8 mouse cellular contexts compared by ENCODE assay signal in genomic region chr7:56049831-56050321, GRCm38 (mm10). TPM values are rescaled to one million over a fixed set of nuclear protein-coding genes. Genes with fewer than 3 reads are reported as not detected.
DNase-seq lines count a peak whose midpoint lies in the region; ATAC-seq and TF ChIP-seq lines count a peak whose summit lies in the region.

Gene Herc2 (plus strand): TSS chr7:56050196.

- ATAC-seq in embryonic facial prominence, embryonic 14.5 days (ENCODE audit: low read depth) = peak; percentile 100
- ATAC-seq in limb, embryonic 13.5 days (ENCODE audit: low FRiP score, low read depth) = peak; percentile 100
- ATAC-seq in midbrain, embryonic 16.5 days = peak; percentile 100

- no peak for TF ChIP-seq EP300 in heart, adult 2 months (IDR thresholded peaks at IDR 0.05; ENCODE audit: insufficient read depth, low read depth, low read length)

- peak within 1 kb of the TSS; percentile 89 for H3K4me3 ChIP-seq in embryonic facial prominence, embryonic 14.5 days (ENCODE audit: low read depth, low read length)
- peak within 1 kb of the TSS; percentile 77 for H3K4me3 ChIP-seq in heart, adult 2 months
- peak within 1 kb of the TSS; percentile 76 for H3K4me3 ChIP-seq in limb, embryonic 13.5 days
- peak within 1 kb of the TSS; percentile 82 for H3K4me3 ChIP-seq in midbrain, embryonic 16.5 days (ENCODE audit: low read depth, low read length)

- H3K4me2 ChIP-seq in embryonic facial prominence, embryonic 14.5 days (ENCODE audit: low read depth, low read length) = peak within 1 kb of the TSS; percentile 69
- H3K4me2 ChIP-seq in limb, embryonic 13.5 days (replicated peaks) = peak within 1 kb of the TSS; percentile 69
- peak within 1 kb of the TSS; percentile 78 for H3K4me2 ChIP-seq in midbrain, embryonic 16.5 days (ENCODE audit: low read length)

- WGBS in embryonic facial prominence, embryonic 14.5 days = under 1% methylated on average over 29 of the region's 47 CpGs
- under 1% methylated on average over 47 of the region's 47 CpGs for WGBS in heart, adult 2 months
- 0% methylated on average over 47 of the region's 47 CpGs for WGBS in limb, embryonic 13.5 days
- WGBS in midbrain, embryonic 16.5 days = under 1% methylated on average over 47 of the region's 47 CpGs

- 0 out of 2 replicates have a peak, but pooled peaks cover 3% of the 10 kb centered on the region for H3K36me3 ChIP-seq in embryonic facial prominence, embryonic 14.5 days (ENCODE audit: control insufficient read depth, insufficient read depth, low read length)
- peaks cover 10% of the 10 kb centered on the region for H3K36me3 ChIP-seq in heart, adult 2 months (ENCODE audit: control insufficient read depth, insufficient read depth, low read length)
- H3K36me3 ChIP-seq in limb, embryonic 13.5 days = peaks cover 3% of the 10 kb centered on the region; the same call in 1 of the 2 replicates
- no peaks in the 10 kb centered on the region for H3K36me3 ChIP-seq in midbrain, embryonic 16.5 days (ENCODE audit: control insufficient read depth, insufficient read depth, low read length)

- no peaks in the 10 kb centered on the region for H3K27me3 ChIP-seq in embryonic facial prominence, embryonic 14.5 days (replicated peaks; ENCODE audit: control insufficient read depth, insufficient read depth, low read length)
- no peaks in the 10 kb centered on the region for H3K27me3 ChIP-seq in heart, adult 2 months (ENCODE audit: control insufficient read depth, insufficient read depth, low read length)
- H3K27me3 ChIP-seq in limb, embryonic 13.5 days = no peaks in the 10 kb centered on the region
- no peaks in the 10 kb centered on the region for H3K27me3 ChIP-seq in midbrain, embryonic 16.5 days (ENCODE audit: control insufficient read depth, insufficient read depth, low read depth, low read length)

- peak; percentile 87 for TF ChIP-seq POLR2A in heart, adult 2 months (IDR thresholded peaks at IDR 0.05; ENCODE audit: insufficient read depth, low read depth, low read length)

- intact Hi-C loops in heart, adult 2 months (cut with DNase I) = loop anchor here (5.0 kb wide), 3 partner anchors 77 to 258 kb away; partner anchors contain the start of genes Cyfip1 and Tubgcp5

- TF ChIP-seq CTCF in heart, adult 2 months (IDR thresholded peaks at IDR 0.05) = peak; percentile 22; the same call in 1 of the 2 replicates

- H3K9me3 ChIP-seq in embryonic facial prominence, embryonic 14.5 days (ENCODE audit: control insufficient read depth, low read length) = no peaks in the 10 kb centered on the region
- no peaks in the 10 kb centered on the region for H3K9me3 ChIP-seq in limb, embryonic 13.5 days
- H3K9me3 ChIP-seq in midbrain, embryonic 16.5 days (replicated peaks; ENCODE audit: control insufficient read depth, low read length, poor library complexity, severe bottlenecking) = no peaks in the 10 kb centered on the region

- peak within 1 kb of the TSS; percentile 87 for H3K27ac ChIP-seq in embryonic facial prominence, embryonic 14.5 days (replicated peaks; ENCODE audit: low read depth, low read length)
- peak within 1 kb of the TSS; percentile 95 for H3K27ac ChIP-seq in heart, adult 2 months
- peak within 1 kb of the TSS; percentile 82 for H3K27ac ChIP-seq in limb, embryonic 13.5 days
- peak within 1 kb of the TSS; percentile 89 for H3K27ac ChIP-seq in midbrain, embryonic 16.5 days (ENCODE audit: low read length)

- DNase-seq in 3T3-L1 (ENCODE audit: low read depth, low spot score) = peak; percentile 99
- peak; percentile 94 to 95 for DNase-seq in adrenal gland, postnatal 4 days (ENCODE audit: low spot score in 2 of 2)
- peak; percentile 100 for DNase-seq in embryonic facial prominence, embryonic 14.5 days (ENCODE audit: low spot score)
- DNase-seq in heart, adult 2 months = peak; percentile 98 to 100
- peak; percentile 99 to 100 for DNase-seq in kidney, adult 8-10 months
- DNase-seq in spleen, postnatal 10 days (ENCODE audit: low spot score in 2 of 2) = peak; percentile 93 to 99

- H3K9ac ChIP-seq in embryonic facial prominence, embryonic 14.5 days (ENCODE audit: low read depth, low read length) = peak within 1 kb of the TSS; percentile 88
- peak within 1 kb of the TSS; percentile 72 for H3K9ac ChIP-seq in heart, adult 2 months (ENCODE audit: low read depth, low read length)
- H3K9ac ChIP-seq in limb, embryonic 13.5 days = peak within 1 kb of the TSS; percentile 87
- peak within 1 kb of the TSS; percentile 79 for H3K9ac ChIP-seq in midbrain, embryonic 16.5 days (ENCODE audit: low read depth, low read length)

- H3K4me1 ChIP-seq in embryonic facial prominence, embryonic 14.5 days (ENCODE audit: control insufficient read depth, insufficient read depth, low read length) = peaks cover 11% of the 10 kb centered on the region; the same call in 1 of the 2 replicates
- peaks cover 1% of the 10 kb centered on the region for H3K4me1 ChIP-seq in heart, adult 2 months (ENCODE audit: control insufficient read depth, insufficient read depth, low read length)
- peaks cover 16% of the 10 kb centered on the region for H3K4me1 ChIP-seq in limb, embryonic 13.5 days
- H3K4me1 ChIP-seq in midbrain, embryonic 16.5 days (ENCODE audit: control insufficient read depth, insufficient read depth, low read length) = peaks cover 22% of the 10 kb centered on the region

- H3K79me2 ChIP-seq in heart, adult 2 months (replicated peaks; ENCODE audit: control insufficient read depth, insufficient read depth, low read length) = peaks cover 1% of the 10 kb centered on the region; the same call in 1 of the 2 replicates

RNA-seq across cellular contexts. Expression of gene Herc2, which starts in this region (rescaled TPM):
- 10 to 100 TPM; 45.0 to 49.7 TPM for total RNA-seq in adrenal gland, postnatal 4 days (2021)
- 26.0 and 28.0 TPM in 2 replicates for polyA plus RNA-seq in embryonic facial prominence, embryonic 14.5 days (2014; fragmentation: Nextera tagmentation; extraction: Ambion mirVana)
- 10 to 100 TPM; 34.8 to 41.0 TPM for total RNA-seq in heart, adult 2 months (2021)
- polyA plus RNA-seq in heart, adult 2 months (2012; rRNA removed) = 14.6 and 21.2 TPM in 2 replicates
- 28.6 and 28.8 TPM in 2 replicates for polyA plus RNA-seq in limb, embryonic 13.5 days (2015; fragmentation: Nextera tagmentation; extraction: Ambion mirVana)
- 51.5 and 53.1 TPM in 2 replicates for polyA plus RNA-seq in midbrain, embryonic 16.5 days (2015; fragmentation: Nextera tagmentation; extraction: Ambion mirVana)

Comparison
In these comparisons a context has a peak if more than half of its experiments do, and no peak if none do; other contexts are left out.
1. Peak in every context shown above with its lines: DNase-seq, ATAC-seq, H3K4me3 ChIP-seq and H3K27ac ChIP-seq.